Mouse (Mus musculus): ENCODE measurements around the gene Txndc15. TPM values are rescaled to one million over a fixed set of nuclear protein-coding genes. Genes with fewer than 3 reads are reported as not detected.
"Not testable (repeated sequence)": the region's sequence is repeated elsewhere in the genome, so short reads cannot be mapped to it uniquely, and the experiment has no call there.

Txndc15 gene
- total RNA-seq (2022) = 10 to 100 TPM; 68.6 to 75.2 (median 72.6) TPM

DNA sequence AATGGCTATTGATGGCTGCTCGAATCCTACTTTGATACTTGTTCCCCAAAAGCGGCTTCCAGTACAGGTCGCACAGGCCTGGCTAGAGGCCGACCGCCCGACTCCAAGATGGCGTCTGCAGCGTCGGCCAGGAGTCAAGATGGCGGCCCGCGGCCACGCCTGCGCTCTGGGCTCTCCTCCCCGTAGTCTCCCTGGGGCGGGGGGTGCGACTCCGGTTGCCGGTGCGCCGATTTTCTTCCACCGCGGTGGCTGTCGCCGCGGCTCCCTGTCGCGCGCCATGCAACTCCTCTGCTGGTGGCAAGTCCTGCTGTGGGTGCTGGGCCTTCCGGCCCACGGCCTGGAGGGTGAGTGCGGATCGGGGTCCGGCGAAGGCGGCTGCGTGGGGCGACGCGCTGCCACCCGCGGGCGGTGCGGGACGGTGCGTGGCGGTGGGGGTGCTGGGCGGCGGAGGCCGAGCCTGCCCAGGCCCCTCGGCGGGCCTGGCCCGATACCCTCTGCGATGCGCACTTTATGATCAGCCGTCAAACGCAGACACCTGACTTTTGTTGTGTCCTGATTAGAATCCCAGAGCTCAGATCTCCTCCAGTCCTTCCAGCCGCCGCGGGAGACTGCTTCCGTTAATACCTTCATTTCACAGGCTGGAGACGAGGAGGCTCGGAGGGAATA lies at the start of gene Txndc15:
Txndc15 (plus strand) TSS at position 150 of the 666 bp plus-strand sequence.
- DNase-seq (ENCODE audit: low spot score in 2 of 2) = peak; percentile 68 to 84

- no peak for DNase-seq (ENCODE audit: low spot score in 2 of 2)
Observed at GRCm38 (mm10) chr13:55668550-55668949, 45.9 kb upstream of the Txndc15 start.

DNA sequence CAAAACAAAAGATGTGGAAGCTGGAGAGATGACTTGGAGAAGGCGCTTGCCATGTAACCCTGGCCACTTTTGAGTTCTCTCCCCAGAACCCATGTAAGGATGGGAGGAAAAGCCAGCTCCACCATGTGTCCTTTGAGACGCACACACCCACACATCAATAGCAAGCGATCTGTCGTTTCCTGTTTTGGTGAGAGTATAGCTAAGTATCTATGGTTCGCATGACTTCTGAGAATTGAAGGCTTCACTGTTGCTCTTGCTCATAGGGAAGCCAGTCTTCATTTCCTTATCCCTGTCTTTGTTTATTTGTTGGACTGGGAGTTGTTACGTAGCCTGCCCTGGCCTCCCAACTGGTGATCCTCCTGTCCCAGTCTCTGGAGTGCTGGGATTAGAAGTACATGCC lies 41.7 kb upstream of the Txndc15 start:
- DNase-seq (ENCODE audit: low spot score in 2 of 2) = no peak

GRCm38 (mm10) chr13:55677364-55677763 lies 37.1 kb upstream of the Txndc15 start:
- DNase-seq (ENCODE audit: low spot score in 2 of 2) = no peak

- no peak for DNase-seq (ENCODE audit: low spot score in 2 of 2)
Observed at GRCm38 (mm10) chr13:55682201-55682600, 32.2 kb upstream of the Txndc15 start.

DNA sequence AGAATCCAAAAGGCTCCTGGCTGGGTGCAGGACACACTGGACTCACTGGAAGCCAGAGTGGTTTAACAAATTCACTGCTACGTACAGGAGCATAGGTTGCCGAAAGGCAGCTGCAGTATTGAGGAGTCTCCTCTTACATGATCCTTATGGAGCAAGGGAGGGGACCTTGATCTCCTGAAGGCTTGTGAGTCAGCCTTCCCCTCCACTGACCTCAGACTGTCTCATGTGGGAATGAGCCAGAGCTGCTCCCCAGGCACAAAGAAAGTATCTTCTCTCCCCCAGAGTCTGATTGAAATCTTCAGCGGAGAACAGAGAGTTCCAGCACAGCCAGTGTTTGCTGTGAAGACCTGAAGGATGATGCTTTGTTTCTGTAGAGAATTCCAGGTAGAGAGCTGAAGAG lies 30.9 kb upstream of the Txndc15 start:
- no peak for DNase-seq (ENCODE audit: low spot score in 2 of 2)

DNA sequence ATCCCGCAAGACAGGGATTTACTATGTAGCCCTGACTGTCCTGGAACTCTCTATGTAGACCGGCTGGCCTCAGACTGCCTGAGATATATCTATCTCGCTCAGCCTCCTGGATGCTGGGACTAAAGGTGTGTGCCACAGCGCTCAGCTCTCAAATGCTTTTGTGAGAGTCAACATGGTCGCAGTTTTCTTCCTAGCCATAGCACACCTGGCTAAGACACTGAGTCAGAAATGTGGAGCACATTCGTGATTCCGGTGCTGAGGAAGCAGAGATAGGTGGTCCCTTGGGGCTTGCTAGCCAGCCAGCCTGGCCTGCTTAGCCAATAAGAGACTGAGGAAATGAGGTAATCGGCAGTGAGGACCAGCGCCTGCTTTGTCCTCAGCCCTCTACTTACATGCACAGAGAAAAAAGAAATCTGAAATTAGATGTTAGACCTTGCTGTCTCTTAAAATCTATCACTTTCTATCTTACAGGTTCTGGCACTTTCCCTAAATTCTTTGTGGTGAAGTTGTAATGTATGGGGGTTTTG lies 28.3 kb upstream of the Txndc15 start:
- DNase-seq (ENCODE audit: low spot score in 2 of 2) = no peak

- DNase-seq (ENCODE audit: low spot score in 2 of 2) = no peak
Observed at GRCm38 (mm10) chr13:55687927-55688602, 26.4 kb upstream of the Txndc15 start.

GRCm38 (mm10) chr13:55692535-55693242 lies 21.8 kb upstream of the Txndc15 start, which contains the start of gene B230219D22Rik:
Gene B230219D22Rik (plus strand): TSS chr13:55693124.
- DNase-seq (ENCODE audit: low spot score in 2 of 2) = peak; percentile 79 to 86

DNA sequence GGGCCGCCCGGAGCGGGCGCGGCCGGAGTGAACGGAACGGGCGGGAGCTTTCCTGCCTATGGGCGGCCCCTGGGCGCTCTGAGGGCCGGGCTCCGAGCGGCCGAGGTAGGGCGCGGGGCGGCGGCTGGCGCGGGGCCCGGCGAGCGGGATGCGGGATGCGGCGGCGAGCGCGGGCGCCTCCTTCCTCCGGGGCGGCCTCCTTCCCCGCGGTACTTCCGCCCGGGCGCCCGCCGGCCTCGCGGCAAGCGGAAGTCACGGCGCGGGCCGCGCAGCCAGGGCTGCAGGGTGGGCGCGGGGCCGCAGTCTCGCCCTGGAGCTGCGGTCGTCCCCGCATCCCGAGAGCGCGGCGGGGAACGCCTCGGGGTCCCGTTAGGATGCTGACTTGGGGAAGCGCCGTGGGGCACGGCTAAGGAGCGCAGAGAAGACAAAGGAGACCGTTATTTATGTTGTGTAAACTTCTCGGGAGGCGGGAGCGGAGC lies 21.2 kb upstream of the Txndc15 start:
- DNase-seq (ENCODE audit: low spot score in 2 of 2) = no peak

DNA sequence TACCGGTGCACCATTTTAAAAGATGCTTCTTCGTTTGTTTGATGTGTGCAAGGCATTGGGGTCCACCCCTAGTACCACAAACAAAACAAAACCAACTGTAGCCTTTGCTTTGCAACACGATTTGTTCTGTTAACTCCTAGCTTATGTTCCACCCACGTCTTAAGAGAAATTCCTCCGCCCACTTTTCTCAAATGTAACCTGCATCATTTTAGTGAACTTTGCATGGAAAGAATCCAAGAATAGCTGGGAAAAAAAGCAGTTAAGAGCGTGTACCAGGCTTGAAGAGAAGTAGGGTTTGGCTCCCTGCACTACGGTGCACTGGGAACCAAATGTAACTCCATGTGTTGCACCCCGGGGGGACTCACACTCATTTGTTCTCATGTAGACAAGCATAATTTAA lies 20.3 kb upstream of the Txndc15 start:
- DNase-seq (ENCODE audit: low spot score in 2 of 2) = no peak

GRCm38 (mm10) chr13:55695989-55696388 lies 18.5 kb upstream of the Txndc15 start:
- DNase-seq (ENCODE audit: low spot score in 2 of 2) = not testable (repeated sequence)

GRCm38 (mm10) chr13:55704301-55704700 lies 10.1 kb upstream of the Txndc15 start:
- no peak for DNase-seq (ENCODE audit: low spot score in 2 of 2)

DNA sequence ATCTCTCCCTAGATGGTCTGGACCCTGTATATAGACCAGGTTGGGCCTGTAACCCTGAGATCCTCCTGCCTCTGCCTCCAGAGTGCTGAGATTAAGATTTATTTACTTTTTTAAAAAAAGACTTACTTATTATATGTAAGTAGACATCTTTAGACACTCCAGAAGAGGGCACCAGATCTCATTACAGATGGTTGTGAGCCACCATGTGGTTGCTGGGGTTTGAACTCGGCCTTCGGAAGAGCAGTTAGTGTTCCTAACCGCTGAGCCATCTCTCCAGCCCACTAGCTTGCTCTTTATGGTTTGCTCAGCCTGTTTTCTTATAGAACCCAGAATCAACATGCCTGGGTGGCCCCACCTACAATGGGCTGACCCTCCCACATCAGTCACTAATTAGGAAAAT lies 1.6 kb upstream of the Txndc15 start:
- no peak for DNase-seq (ENCODE audit: low spot score in 2 of 2)

DNA sequence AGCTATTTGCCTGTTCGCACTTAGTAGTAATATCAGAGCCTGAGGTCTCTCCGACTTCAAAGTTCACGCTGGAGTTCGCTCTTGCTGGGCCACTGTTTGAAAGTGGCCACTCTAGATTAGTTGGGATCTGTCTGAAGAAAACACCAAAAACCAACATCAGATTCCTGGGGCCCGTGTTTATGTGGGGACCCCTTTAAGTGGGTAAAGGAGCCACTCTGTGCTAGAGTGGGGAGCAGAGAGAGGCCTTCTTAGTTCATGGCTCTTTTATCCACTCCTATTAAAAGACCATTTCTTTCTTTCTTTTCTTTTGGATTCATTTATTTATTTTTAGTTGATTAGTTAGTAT lies 690 bp downstream of the Txndc15 start:
- no peak for DNase-seq (ENCODE audit: low spot score in 2 of 2)

- DNase-seq (ENCODE audit: low spot score in 2 of 2) = no peak
Observed at GRCm38 (mm10) chr13:55715908-55716510, 1.6 kb downstream of the Txndc15 start.

DNA sequence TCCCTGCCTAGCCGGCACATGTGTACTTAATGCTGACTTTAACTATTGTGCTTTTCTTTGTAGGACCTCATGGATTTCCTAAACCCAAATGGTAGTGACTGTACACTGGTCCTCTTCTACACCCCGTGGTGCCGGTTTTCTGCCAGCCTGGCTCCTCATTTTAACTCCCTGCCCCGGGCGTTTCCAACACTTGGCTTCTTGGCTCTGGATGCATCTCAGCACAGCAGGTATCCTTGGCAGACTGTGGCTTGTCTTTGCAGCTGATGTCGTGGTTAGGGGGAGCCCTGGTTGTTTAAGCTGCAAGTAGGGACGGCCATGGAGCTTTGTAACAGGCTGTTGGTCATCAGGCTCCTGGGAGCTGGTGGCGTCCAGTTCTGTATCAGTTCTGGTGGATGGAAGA lies 7.1 kb downstream of the Txndc15 start:
- no peak for DNase-seq (ENCODE audit: low spot score in 2 of 2)

DNA sequence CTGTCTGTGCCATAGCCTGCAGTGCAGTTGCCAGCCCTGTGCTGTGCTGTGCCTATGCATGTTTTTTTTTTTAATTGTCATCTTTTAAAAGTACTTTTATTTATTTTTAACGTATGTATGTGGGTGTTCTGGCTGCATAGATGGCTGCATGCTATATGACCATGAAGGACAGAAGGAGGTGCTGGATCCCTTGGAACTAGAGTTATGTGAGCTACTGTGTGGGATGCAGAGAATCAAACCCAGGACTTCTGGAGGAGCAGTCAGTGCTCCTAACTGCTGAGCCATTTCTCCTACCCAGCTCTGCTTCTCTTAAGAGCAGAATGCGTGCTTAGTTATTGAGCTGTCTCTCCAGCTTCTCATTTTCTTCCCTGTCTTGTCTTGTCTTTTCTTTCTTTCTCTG lies 7.5 kb downstream of the Txndc15 start:
- no peak for DNase-seq (ENCODE audit: low spot score in 2 of 2)

- DNase-seq (ENCODE audit: low spot score in 2 of 2) = no peak
Observed at GRCm38 (mm10) chr13:55726598-55727119, 12.2 kb downstream of the Txndc15 start.

GRCm38 (mm10) chr13:55727120-55727838 lies 12.8 kb downstream of the Txndc15 start, which contains the start of gene Pcbd2:
Gene Pcbd2 (plus strand): TSS chr13:55727368.
- DNase-seq (ENCODE audit: low spot score in 2 of 2) = peak; percentile 41 to 75

DNA sequence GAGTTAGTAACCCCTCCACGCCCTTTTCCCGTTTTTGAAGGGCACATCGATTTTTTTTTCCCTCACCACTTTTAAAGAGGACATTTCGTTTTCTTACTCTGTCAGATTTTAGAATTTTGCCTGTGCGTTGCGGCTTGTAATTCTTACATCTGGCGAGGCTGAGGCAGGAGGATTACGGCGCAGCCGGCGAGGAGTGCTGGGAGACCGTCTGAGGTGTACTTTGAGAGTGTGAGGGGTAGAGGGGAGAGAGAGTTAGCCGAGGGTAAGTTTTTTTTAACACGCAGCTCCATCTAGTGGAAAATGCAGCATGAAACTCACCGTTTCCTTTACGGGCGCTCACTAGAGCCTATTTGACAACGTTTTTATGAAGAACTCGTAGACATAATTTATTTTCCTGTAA lies 13.4 kb downstream of the Txndc15 start:
- DNase-seq (ENCODE audit: low spot score in 2 of 2) = peak; percentile 51 to 59

All from layer of hippocampus, adult 8-10 months (tissue).